Mouse (Mus musculus) induced T-regulatory cell, adult 2 months (primary cell): Measurements from ENCODE around the gene Crtc1.

Source experiments
- DNase-seq: peaks from one replicate; pipeline ENCODE4 v3.0.0-alpha.2; 2012; ENCODE audit warnings: low read depth

The Crtc1 gene

DNA sequence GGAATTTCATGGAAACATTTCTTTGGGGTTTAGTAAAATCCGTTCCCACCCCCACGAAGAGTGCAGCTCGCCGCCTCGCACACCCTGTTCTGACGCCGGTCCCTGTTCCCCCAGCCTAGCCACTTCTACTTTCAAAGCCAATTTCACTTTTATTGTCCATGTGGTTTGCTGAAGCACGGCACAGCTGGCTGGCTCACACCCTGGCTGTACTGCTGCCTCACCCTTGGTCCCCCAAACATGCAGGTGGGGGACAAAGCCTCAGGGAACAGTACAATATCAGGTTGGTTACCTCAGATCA lies 23.1 kb upstream of the Crtc1 start:
- DNase-seq: no peak

DNA sequence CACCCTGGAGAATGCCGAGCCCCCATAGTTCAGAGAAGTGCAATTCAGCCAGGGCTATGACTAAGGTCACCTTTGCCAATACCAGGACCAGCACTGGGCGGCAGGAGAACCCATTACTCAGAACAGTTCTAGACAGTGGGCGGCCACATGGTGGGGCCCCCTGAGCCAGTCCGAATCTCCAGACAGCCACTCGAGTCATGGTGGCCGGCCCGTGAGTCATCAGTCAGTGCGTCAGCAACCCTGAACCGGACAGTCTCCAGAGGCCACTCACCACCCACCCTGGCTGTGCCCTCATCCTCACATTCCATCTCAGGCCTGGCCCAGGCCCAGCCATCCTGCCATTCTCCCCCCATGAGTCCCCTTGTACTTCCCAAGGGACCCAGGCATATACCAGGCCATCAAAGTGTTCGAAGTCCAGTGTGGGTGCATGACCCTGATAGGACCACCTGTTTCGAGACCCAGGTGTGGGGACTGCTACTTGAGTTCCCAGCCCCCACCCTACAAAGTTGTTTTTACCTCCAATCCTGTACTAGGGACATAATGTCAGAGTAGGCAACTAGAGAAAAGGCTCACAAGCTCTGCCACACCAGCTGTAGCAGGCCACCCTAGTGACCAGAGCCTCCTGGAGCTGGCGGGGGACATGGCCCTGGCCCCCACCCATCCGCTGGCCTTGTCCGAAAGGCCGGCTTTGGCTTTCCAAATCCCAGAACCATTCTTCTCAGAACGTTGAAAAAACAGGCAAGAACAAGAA lies 22.6 kb upstream of the Crtc1 start:
- DNase-seq: no peak

DNA sequence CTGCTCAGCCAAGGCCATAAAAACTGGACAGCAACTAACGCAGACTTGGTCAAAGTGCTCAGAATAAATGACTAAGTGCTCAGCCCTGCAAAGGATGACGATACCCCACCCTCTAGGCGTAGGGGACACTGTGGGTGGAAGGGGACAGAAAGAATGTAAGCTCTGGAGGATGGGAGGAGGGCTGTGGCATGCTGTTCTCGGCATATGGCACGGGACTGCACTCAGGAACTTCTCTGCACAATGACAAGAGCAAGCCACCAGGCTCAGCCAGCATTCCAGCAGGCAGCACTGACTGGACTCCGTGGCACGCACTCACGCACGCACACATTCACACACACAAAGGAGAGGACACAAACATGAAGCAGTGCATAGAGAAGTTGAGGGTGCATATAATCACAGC lies 21.2 kb upstream of the Crtc1 start:
- DNase-seq: no peak

DNA sequence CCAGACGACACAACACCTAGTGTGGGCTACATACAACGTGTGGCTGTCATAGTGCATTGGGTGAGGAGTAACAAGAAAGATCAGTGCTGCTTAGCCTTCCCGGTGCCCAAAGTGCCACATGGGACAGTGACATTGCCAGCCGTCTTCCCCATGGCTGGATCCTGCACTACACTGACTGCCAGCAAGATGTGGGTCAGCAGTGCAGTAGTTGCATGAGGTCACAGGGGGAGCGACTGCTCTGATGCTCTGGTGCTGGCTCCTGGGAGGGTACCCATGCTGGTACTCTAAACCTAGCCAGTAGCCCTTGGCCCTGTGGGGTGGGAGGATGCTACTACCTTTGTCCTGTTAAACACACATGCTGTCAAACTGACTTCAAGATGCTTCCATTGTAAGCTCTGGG lies 20.8 kb upstream of the Crtc1 start:
- no peak for DNase-seq

DNA sequence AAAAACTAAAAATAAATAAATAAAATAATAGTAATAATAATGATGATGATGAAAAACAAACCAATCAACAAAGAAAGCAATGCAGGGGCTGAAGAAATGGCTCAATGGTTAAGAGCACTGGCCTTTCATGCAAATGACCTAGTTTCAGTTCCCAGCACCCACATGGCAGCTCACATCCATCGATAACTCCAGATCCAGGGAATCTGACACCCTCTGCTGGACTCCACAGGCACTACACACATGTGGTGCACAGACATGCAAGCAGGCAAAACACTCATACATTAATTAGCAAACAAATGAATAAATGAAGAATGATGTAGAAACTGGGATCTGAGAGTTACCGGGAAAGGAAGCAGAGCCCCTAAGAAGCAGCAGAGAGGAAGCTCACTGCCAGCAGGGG lies 20.3 kb upstream of the Crtc1 start:
- DNase-seq: no peak

DNA sequence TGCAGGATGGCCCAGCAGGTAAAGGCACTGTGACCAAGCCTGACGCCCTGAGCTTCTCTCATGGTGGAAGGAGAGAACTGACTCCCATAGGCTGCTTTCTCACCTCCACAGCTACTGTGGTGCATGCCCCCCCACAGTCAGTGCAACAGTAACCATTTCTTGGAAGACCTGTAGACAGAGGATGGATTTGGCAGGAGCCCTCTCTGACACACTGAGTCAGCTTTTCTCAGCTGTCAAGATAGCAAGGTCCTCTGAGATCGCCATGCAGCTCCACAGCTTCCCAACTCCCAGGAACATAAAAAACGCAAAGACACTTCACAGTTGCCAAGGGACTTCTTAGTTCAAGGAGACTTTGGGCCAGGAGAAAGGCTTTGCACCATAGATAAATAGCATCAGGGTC lies 19.1 kb upstream of the Crtc1 start:
- no peak for DNase-seq

DNA sequence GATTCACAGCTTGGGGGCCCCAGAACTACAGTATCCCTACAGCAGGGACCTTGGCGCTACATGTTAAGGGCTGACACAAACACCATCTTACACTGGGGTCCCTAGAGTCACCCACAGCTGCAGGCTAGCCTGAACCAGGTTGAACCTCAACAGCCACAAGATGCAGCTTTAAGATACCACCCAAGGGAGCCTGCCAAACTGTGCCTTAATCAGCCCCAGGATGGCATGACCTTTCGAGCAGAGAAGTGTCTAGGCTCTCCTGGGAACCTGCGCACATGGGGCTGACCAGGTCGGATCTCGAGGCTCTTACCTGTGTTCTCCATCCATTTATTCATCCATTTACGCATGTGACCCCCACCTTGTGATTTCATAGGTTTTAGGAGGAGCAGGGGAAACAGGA lies 18.5 kb upstream of the Crtc1 start:
- no peak for DNase-seq

DNA sequence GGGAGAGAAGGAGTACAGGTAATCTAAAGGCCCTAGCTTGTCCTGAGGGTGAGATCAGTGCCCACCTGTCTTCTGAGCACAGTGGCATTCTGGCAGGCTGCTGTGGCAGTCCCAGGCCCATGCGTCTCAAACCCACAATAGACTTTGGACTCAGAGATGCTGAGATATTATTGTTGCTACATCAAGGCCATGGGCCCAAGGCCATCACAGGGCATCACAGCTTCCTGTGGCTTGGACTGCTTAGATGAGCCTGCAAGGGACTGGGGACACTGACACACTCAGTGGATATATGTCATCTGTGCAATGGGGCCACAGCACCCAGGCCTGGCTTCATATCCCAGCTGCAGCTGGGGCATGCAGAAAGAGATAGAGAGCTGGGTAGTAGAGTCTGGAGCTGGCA lies 17.6 kb upstream of the Crtc1 start:
- no peak for DNase-seq

DNA sequence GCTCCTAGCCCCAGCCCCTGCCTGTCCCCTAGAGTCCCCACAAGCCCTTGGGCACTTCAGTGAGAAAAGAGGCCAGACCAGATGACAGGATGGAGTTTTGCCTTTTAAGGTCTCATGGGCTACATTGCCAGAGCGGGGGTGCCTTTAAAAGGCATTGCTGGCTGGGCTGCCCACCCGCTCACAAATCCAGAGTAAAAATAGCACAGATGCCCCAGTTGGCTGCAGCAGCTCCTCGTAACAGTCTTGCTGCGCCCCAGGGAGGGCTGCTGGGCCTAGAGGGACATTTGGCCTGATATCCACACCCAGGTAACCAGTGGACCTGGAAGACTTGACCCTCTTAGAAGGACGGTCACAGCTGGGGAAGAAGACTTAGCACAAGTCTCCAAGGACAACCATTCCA lies 14.5 kb upstream of the Crtc1 start:
- no peak for DNase-seq

DNA sequence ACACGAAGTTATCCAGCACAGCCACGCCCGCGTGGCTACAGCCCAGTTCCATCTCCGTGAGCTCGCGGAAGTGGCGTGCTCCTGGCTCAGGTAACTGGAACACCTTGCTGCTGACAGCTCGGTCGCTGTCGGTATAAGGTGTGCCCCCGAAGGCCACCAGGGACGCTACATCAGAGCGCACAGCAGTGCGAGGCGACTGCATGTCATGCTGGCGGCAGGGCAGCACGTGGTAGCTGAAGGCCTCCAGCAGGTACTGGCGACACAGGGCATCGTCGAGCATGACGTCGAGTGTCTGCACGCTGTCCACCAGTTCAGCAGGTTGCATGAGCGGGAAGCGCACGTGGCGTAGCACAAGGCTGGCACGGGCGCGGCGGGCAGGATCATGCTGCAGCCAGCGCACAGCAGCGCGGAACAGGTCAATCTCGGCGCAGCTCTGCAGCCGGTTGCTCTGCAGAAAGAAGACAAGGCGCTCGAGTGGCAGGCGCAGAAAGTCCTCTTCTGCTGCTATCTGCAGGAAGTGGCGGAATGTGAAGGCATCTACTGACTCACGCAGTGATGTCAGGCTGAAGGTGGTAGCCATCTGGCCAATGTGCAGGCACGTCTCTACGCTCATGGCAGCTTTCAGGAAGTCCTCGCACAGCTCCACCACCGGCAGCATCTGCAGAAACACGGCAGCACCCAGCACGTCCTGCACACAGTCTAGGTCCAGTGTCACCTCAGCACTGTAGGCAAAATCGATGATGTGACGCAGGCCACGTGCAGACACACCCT lies 13.0 kb upstream of the Crtc1 start:
- DNase-seq: no peak

DNA sequence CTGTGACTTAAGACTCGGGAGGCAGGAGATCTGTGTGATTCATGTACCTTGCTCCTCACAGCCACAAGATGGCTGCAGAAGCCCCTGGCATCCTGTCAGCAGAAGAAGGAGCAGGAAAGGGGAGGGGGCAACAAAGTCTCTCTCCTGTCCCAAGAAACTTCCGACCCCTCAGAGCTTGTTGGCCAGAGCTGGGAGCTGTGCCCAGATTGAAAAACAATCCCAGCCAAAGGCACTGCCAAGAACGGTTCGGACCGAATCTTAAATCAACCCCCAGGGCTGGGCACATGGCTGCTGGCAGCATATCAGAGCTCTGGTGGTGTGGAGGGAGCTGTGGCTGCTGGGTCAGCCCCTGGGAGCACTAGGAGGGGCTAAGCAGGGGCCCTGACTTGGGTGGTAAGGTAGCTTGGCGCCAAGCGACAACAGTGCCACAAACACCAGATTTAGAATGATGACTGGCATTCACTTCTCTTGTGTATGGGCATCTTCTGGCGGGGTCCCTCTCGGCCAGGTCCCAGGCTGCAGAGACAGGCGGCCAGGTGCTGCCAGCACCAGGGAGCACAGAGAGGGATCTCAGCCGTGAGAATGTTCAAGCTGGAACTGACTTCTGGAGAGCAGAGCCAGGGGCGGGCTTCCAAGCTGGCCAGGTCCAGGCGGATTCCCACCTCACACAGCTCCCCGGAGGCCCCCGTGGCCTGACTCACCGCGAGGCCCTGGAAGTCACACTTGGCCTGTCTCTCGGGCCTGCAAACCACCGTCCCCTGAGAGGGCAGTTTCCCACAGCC lies 8.5 kb upstream of the Crtc1 start:
- no peak for DNase-seq

DNA sequence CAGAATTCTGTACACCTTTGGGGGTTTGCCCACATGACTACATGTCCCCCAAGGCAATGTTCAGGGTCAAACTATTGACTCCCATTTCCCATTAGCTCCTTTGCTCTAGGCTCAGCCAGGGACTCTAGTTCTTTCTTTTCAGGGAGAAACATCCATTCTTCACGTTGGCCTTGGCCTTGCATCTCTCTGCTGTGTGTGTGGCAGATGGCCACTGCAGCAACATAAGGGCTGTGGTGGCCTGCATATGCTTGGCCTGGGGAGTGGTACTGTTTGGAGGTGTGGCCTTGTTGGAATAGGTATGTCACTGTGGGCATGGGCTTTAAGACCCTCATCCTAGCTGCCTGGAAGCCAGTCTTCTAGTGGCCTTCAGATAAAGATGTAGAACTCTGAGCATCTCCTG lies 6.6 kb upstream of the Crtc1 start:
- DNase-seq: no peak

DNA sequence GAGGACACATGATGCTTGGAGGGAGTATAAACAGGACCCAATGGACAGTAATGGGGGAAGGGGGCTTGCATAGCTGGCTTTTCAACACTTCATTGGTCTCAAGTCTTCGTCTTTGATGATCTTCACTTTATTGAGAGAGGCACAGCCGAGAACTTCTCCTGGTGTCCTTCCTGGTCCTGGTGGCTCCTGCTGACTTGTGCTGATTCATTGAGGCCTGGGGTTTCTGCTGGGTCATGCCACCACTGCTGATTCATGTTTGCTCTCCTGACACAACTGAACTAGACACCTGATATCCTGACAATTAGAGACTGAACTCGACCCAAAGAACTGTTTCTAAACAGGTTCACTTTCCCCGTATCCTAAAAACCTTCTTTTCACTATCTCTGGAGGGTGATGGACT lies 3.9 kb upstream of the Crtc1 start:
- no peak for DNase-seq

DNA sequence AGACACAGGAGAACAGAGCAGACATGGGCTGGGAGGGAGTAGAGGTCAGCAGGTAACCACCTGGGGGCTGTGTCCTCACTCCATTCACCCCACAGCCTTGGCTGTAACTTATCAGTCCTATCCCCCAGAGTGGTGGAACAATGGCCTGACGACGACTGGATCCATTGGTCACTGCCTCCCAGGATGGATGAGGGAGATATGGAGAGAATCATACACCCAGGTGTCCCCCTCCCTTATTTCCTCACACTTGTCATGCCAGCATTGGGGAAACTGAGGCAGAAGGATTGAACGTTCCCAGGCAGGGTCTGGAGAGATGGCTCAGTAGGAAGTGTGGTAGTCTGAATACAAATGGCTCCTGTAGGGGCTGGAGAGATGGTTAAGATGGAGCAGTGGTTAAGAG lies 2.2 kb upstream of the Crtc1 start:
- DNase-seq: no peak

DNA sequence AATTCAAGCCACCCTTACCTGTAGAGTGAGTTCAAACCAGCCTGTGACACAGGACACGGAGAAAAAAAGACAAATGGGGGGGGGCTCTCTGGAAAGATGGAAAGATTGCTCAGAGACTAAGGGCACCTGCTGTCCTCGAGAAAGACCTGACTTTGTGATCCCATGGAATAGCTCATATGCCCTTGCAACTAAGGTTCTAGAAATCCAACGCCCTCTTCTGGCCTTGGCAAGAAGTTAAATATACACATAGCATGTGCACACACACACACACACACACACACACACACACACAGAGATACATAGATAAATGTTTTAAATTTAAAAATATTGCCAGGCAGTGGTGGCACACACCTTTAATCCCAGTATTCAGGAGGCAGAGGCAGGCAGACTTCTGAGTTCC lies 867 bp upstream of the Crtc1 start:
- DNase-seq: peak; percentile 39

DNA sequence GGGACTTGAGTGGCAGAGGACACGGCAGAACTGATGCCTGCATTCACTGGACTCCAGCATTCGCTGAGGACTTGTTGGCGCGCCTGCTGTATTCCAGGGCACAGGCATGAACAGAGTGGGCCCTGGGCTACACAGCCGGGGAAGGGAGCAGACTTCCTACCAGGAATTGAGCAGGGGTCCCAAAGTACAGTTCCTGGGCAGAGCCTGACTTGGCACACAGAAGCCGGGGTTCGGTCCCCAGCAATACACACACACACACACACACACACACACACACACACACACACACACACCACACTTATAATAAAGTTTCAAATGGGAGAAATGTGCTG lies 435 bp upstream of the Crtc1 start:
- DNase-seq: no peak

DNA sequence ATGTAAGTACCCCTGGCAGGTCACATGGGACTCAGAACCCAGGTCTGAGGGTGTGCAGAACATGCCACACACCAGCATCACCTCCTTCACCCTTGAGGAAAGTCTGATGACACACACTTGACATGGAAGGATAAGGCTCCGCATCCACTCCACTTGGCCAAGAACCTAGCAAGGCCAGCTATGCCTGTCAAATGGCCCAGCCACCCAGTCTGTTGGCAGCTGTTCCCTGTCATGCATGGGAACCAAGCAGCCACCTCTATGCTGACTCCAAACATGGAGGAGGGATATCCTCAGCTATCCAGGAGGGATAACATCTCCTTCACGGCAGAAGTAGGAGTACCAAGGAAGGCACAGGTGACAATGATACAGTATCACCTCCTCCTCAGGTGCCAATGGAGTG lies 956 bp downstream of the Crtc1 start:
- no peak for DNase-seq

DNA sequence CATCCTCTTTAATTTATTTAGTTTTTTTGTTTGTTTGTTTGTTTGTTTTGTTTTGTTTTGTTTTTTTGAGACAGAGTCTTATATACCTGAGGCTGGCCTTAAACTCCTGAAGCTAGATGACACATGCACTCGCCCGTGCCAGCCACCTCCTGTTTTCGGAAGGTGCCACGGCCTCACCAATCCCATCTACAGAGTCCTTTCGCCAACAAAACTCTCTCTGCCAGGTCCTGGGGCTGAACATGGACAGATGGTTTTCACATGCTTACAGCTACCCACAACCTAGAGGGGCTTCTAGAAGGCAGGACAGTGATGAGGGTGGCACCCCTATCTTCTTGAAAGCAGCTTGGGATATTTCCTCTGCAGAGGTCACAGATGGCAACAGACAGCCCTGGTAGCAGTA lies 4.2 kb downstream of the Crtc1 start:
- DNase-seq: no peak

DNA sequence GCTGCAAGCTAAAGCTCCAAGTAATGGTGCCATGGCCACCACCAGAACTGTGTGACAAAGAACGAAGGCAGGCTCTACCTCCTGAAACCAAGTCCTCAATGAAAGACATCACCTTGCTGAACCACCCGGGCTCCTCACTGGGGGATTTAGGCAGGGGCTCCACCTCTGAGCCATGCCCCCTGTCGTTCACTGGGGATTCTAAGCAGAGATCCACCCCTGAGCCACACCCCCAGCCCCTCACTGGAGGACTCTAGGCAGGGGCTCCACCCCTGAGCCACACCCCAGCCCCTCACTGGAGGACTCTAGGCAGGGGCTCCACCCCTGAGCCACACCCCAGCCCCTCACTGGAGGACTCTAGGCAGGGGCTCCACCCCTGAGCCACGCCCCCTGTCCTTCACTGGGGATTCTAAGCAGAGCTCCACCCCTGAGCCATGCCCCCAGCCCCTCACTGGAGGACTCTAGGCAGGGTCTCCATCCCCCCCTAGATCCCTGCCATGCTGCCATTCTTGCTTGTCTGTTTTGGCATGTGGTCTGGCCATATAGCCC lies 6.3 kb downstream of the Crtc1 start:
- DNase-seq: no peak

DNA sequence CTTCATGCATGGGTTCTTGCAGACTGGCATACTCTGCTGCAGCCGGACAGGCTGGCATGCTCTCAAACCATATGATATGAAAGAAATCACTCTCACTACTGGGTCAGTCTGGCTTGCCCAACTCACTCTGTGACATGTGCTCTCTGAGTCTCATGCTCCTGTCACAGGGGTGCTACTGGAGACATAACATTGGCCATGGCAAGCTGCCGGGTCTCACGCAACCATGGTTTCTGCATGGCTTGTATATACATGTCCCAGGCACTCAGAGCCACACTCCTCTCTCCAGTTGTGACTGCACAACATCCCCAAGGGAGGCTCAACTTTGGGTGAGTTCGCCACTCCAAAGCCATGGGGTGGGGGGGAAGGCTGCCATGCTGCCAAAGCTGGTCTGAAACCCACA lies 8.2 kb downstream of the Crtc1 start:
- no peak for DNase-seq

DNA sequence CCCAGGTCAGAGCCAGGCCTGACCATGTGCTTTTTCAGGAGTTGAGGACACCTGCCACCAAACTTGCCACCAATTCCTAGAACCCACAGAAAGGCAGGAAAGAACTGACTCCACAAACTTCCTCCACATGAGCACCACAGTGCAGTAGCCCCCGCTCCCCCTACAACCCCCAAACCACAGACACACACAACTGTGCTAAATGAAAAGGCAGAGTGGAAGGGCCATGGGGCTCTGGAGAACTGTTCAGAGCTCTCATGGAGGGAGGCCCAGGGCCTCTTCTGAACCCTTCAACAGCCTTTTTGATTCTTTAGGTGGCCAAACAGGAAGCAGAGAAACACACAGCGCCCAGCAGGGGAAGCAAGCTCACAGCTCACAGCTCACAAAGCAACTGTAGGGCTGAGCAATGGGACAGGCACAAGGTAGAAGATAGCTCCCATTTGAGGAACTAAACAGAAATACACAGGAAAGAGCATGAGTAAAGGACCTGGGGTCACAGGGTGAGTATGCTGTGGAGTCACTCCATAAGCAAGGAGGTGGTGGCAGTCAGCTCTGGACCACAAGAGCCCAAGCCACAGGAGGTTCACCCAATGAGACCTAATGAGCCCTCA lies 13.0 kb downstream of the Crtc1 start:
- DNase-seq: peak; percentile 25

DNA sequence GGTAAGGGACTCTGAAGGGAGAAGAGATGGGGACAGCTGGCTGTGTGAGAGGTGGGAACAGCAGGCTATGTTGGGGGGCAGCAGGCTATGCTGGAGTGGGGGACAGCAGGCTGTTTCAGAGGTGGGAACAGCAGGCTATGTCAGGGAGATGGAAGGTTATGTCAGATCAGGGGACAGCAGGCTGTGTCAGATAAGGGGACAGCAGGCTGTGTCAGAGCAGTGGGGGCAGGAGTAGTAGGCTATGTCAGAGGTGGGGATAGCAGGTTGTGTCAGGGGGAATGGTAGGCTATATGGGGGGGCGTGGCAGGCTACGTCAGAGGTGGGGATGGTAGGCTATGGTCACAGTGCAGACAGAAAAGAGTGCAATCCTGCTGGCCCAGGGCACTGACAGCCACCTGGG lies 16.7 kb downstream of the Crtc1 start:
- DNase-seq: no peak
